8 mouse cellular contexts compared by ENCODE assay signal in genomic region chrX:167276551-167276950, GRCm38 (mm10). TPM values are rescaled to one million over a fixed set of nuclear protein-coding genes. Genes with fewer than 3 reads are reported as not detected.
DNase-seq lines count a peak whose midpoint lies in the region; ATAC-seq and TF ChIP-seq lines count a peak whose summit lies in the region.

No protein-coding gene starts in this region.

- no peaks in the 10 kb centered on the region for H3K4me1 ChIP-seq in hindbrain, embryonic 12.5 days
- H3K4me1 ChIP-seq in hindbrain, embryonic 11.5 days (replicated peaks; ENCODE audit: control insufficient read depth, insufficient read depth, low read length), result no peaks in the 10 kb centered on the region
- H3K4me1 ChIP-seq in embryonic facial prominence, embryonic 13.5 days, result no peaks in the 10 kb centered on the region
- H3K4me1 ChIP-seq in lung, postnatal 0 days (ENCODE audit: insufficient read depth, low read depth, low read length), result no peaks in the 10 kb centered on the region

- peaks cover 18% of the 10 kb centered on the region; the same call in 1 of the 2 replicates for H3K27me3 ChIP-seq in hindbrain, embryonic 12.5 days
- H3K27me3 ChIP-seq in hindbrain, embryonic 11.5 days (ENCODE audit: control insufficient read depth, insufficient read depth, low read length), result no peaks in the 10 kb centered on the region
- H3K27me3 ChIP-seq in embryonic facial prominence, embryonic 13.5 days, result peaks cover 16% of the 10 kb centered on the region
- H3K27me3 ChIP-seq in lung, postnatal 0 days (replicated peaks; ENCODE audit: insufficient read depth, low read length), result no peaks in the 10 kb centered on the region

- H3K9me3 ChIP-seq in hindbrain, embryonic 12.5 days (replicated peaks), result no peaks in the 10 kb centered on the region
- no peaks in the 10 kb centered on the region for H3K9me3 ChIP-seq in hindbrain, embryonic 11.5 days (ENCODE audit: control insufficient read depth, low read length)
- no peaks in the 10 kb centered on the region for H3K9me3 ChIP-seq in embryonic facial prominence, embryonic 13.5 days
- no peaks in the 10 kb centered on the region for H3K9me3 ChIP-seq in lung, postnatal 0 days (ENCODE audit: low read length)

- H3K9ac ChIP-seq in hindbrain, embryonic 12.5 days, result no peak overlapping the region
- H3K9ac ChIP-seq in hindbrain, embryonic 11.5 days (ENCODE audit: low read depth, low read length), result no peak overlapping the region
- no peak overlapping the region for H3K9ac ChIP-seq in embryonic facial prominence, embryonic 13.5 days
- no peak overlapping the region for H3K9ac ChIP-seq in lung, postnatal 0 days (replicated peaks; ENCODE audit: low read depth)

- H3K36me3 ChIP-seq in hindbrain, embryonic 12.5 days, result no peaks in the 10 kb centered on the region
- H3K36me3 ChIP-seq in hindbrain, embryonic 11.5 days (ENCODE audit: control insufficient read depth, insufficient read depth, low read length), result no peaks in the 10 kb centered on the region
- H3K36me3 ChIP-seq in embryonic facial prominence, embryonic 13.5 days, result no peaks in the 10 kb centered on the region
- no peaks in the 10 kb centered on the region for H3K36me3 ChIP-seq in lung, postnatal 0 days (ENCODE audit: insufficient read depth, low read length)

- H3K4me3 ChIP-seq in hindbrain, embryonic 12.5 days, result no peak overlapping the region
- no peak overlapping the region for H3K4me3 ChIP-seq in hindbrain, embryonic 11.5 days (ENCODE audit: low read depth, low read length)
- peak overlapping the region; percentile 23 for H3K4me3 ChIP-seq in embryonic facial prominence, embryonic 13.5 days
- no peak overlapping the region for H3K4me3 ChIP-seq in lung, postnatal 0 days (ENCODE audit: low read depth, low read length)

- TF ChIP-seq EP300 in lung, postnatal 0 days (IDR thresholded peaks at IDR 0.05), result no peak

- no peak for TF ChIP-seq CTCF in lung, postnatal 0 days (IDR thresholded peaks at IDR 0.05)

- H3K4me2 ChIP-seq in hindbrain, embryonic 12.5 days (replicated peaks), result peak overlapping the region; percentile 25
- no peak overlapping the region for H3K4me2 ChIP-seq in hindbrain, embryonic 11.5 days (replicated peaks; ENCODE audit: low read depth, low read length)
- peak overlapping the region; percentile 44 for H3K4me2 ChIP-seq in embryonic facial prominence, embryonic 13.5 days
- H3K4me2 ChIP-seq in lung, postnatal 0 days (replicated peaks; ENCODE audit: low read depth, low read length), result peak overlapping the region; percentile 30; the same call in 1 of the 2 replicates

- WGBS in hindbrain, embryonic 12.5 days, result 66% methylated on average over 10 of the region's 10 CpGs
- 68% methylated on average over 10 of the region's 10 CpGs for WGBS in hindbrain, embryonic 11.5 days
- WGBS in embryonic facial prominence, embryonic 13.5 days, result 48% methylated on average over 10 of the region's 10 CpGs
- WGBS in lung, postnatal 0 days, result 52% methylated on average over 8 of the region's 10 CpGs

- DNase-seq in hindbrain, embryonic 11.5 days (ENCODE audit: low spot score), result no peak
- DNase-seq in 416B (ENCODE audit: low read depth), result peak; percentile 44
- DNase-seq in lung, postnatal 0 days (ENCODE audit: low spot score), result peak; percentile 5
- DNase-seq in left cerebral cortex, adult 18-20 months (ENCODE audit: low spot score in 2 of 2), result no peak
- DNase-seq in left cerebral cortex, postnatal 10 days (ENCODE audit: extremely low spot score in 1 of 2, low spot score in 2 of 2), result no peak
- DNase-seq in cerebellum, postnatal 36 days, result no peak

- no peak overlapping the region for H3K27ac ChIP-seq in hindbrain, embryonic 12.5 days
- H3K27ac ChIP-seq in hindbrain, embryonic 11.5 days (ENCODE audit: low read depth, low read length), result no peak overlapping the region
- no peak overlapping the region for H3K27ac ChIP-seq in embryonic facial prominence, embryonic 13.5 days
- no peak overlapping the region for H3K27ac ChIP-seq in lung, postnatal 0 days (ENCODE audit: low read length)

- intact Hi-C loops in left cerebral cortex, postnatal 10 days (cut with DNase I), result loop anchor here (10.0 kb wide), 1 partner anchor 1658 kb away; no protein-coding TSS in a partner anchor

- no peak for ATAC-seq in hindbrain, embryonic 12.5 days (ENCODE audit: low FRiP score)
- no peak for ATAC-seq in hindbrain, embryonic 11.5 days (ENCODE audit: low FRiP score)
- ATAC-seq in embryonic facial prominence, embryonic 13.5 days (ENCODE audit: insufficient number of reproducible peaks, insufficient read depth, low FRiP score, low TSS enrichment, low read depth), result no peak
- ATAC-seq in lung, postnatal 0 days, result no peak

RNA-seq across cellular contexts. Expression of gene Tlr8, which starts 12.4 kb away (rescaled TPM):
- 0.09 and 0.27 TPM in 2 replicates for polyA plus RNA-seq in hindbrain, embryonic 12.5 days (2016; fragmentation: Nextera tagmentation; extraction: Ambion mirVana)
- not detected in 2 replicates for polyA plus RNA-seq in hindbrain, embryonic 11.5 days (2014; fragmentation: Nextera tagmentation; extraction: Ambion mirVana)
- polyA plus RNA-seq in embryonic facial prominence, embryonic 13.5 days (2015; fragmentation: Nextera tagmentation; extraction: Ambion mirVana), result 0.10 and 0.58 TPM in 2 replicates
- polyA plus RNA-seq in lung, postnatal 0 days (2015; fragmentation: Nextera tagmentation; extraction: Ambion mirVana), result 1.5 and 1.9 TPM in 2 replicates
- total RNA-seq in left cerebral cortex, adult 18-20 months (2021), result under 1 TPM; 0.21 to 0.54 TPM
- under 1 TPM; 0.26 to 0.51 TPM for total RNA-seq in left cerebral cortex, postnatal 10 days (2021)

RNA-seq across cellular contexts. Expression of gene Tlr7, which starts 53.8 kb away (rescaled TPM):
- 0.34 and 1.1 TPM in 2 replicates for polyA plus RNA-seq in hindbrain, embryonic 12.5 days (2016; fragmentation: Nextera tagmentation; extraction: Ambion mirVana)
- 0.50 and 1.1 TPM in 2 replicates for polyA plus RNA-seq in hindbrain, embryonic 11.5 days (2014; fragmentation: Nextera tagmentation; extraction: Ambion mirVana)
- 0.30 and 0.60 TPM in 2 replicates for polyA plus RNA-seq in embryonic facial prominence, embryonic 13.5 days (2015; fragmentation: Nextera tagmentation; extraction: Ambion mirVana)
- 1.4 and 1.5 TPM in 2 replicates for polyA plus RNA-seq in lung, postnatal 0 days (2015; fragmentation: Nextera tagmentation; extraction: Ambion mirVana)
- 1 to 10 TPM; 2.3 to 4.4 TPM for total RNA-seq in left cerebral cortex, adult 18-20 months (2021)
- total RNA-seq in left cerebral cortex, postnatal 10 days (2021), result 1 to 10 TPM; 2.5 to 3.3 TPM

Comparison
In these comparisons a context has a peak if more than half of its experiments do, and no peak if none do; other contexts are left out.
1. DNase-seq: peak in 416B (single experiment) and lung, postnatal 0 days (single experiment); none in hindbrain, embryonic 11.5 days (single experiment), left cerebral cortex, adult 18-20 months (0 of 2), left cerebral cortex, postnatal 10 days (0 of 2) and cerebellum, postnatal 36 days (0 of 2).